Mouse (Mus musculus) hematopoietic stem cell, adult 5-6 weeks (primary cell): ENCODE results near the gene Snupn. TPM values are rescaled to one million over a fixed set of nuclear protein-coding genes. Genes with fewer than 3 reads are reported as not detected.
"Not testable (repeated sequence)": the region's sequence is repeated elsewhere in the genome, so short reads cannot be mapped to it uniquely, and the experiment has no call there.

Source experiments
- ATAC-seq, 2 experiments: fragments of 125-278 bp in 1 of 2; replicated peaks in 1 of 2; 2 replicates each; pipeline ENCODE4 v1.8.0; 2016 to 2017; ENCODE audit warnings: inconsistent platforms in 2 of 2, mild to moderate bottlenecking in 2 of 2, moderate number of reproducible peaks in 2 of 2, low read depth in 1 of 2, moderate TSS enrichment in 1 of 2; ENCODE audit not compliant: low FRiP score in 2 of 2, poor library complexity in 2 of 2, severe bottlenecking in 2 of 2, insufficient read depth in 1 of 2, low TSS enrichment in 1 of 2
- total RNA-seq: library from RNA; stranded (forward); fragments of 172-1452, 232-1000 nt; gene quantifications from 2 replicates; pipeline ENCODE4 v1.2.3, GENCODE M21; 2017

Snupn gene
- total RNA-seq, 1 experiment from 2014 or later = 3.8 TPM

DNA sequence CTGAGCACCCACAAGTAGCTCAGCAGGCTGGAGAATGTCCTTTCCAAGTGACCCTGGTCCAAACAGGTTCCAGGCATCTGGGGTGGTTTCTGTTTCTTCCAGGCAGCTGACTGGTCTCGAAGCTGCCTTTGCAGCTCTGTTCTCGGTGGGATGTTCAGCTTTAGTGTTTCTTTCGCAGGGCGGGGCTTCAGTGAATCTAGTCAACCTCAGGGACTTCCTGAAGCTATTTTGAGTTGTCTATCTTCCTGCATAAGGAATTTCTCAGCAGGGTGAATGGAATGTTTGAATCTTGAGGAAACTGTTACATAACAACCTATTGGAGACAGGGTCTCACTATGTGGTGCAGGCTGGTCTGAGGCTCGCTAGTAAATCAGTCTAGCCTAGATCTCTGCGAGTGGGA lies 29.5 kb downstream of the Snupn start:
- ATAC-seq = no peak

DNA sequence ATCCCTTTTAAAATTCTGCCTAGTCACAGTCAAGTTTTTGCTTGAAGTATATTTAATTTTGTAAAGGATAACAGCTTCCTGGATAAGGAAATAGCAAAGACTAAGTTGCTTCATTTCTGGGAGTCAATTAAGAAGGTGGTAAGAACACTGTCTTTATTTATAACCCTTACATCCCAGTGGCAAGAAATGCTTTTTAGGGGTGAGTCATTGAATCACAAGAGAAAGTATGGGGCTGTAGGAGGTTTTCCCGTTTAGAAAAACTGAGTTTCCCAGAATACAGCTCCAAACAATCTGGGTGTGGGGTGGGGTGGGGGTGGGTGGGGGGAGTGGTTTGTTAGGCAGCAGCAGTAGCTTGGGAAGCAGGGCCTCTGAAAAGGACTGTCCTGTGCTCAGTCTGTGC lies 30.8 kb downstream of the Snupn start:
- no peak for ATAC-seq

DNA sequence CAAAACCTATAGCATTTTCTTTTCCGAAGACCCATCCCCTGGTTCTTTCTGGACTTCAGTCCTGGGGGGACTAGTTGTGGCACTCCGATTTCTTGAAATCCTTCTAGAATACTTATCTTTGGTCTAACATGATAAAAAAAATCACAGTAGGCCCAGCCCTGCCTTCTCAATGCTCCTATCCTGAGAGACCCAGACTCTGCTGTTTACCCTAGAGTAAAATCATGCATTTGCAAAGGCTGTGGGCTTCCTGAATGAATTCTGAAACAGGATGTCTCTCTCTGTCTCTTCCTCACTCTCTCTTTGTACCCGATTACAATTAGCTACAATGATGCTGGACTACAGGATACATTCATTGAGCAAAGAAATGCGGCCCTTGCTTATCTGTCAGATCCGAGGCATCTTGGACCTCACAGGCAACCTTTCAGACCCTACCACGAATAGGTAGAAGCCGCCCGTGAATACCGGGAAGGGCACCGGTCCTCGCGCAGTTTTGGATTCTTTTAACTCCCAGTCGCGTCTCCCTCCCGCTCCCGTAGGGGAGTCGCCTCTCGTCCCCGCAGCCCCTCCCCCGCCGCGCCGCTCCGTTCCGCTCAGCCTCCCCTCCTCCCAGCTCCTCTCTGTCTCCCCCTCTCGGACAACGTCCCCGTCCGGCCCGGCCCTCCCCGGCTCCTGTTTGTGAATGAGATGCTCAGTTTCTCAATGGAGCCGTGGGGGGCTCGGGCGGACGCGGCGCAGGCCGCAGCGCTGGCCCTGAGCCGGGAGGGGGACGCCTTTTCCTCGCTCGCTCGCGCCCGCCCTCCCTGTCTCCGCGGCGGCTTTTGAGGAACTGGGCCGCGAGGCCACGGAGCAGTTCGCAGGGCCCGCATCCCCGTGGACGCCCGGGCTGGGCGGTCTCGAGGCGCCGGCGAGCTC lies 43.9 kb downstream of the Snupn start, which contains the start of gene Ptpn9:
Ptpn9 (plus strand) TSS at position 638 of the 912 bp plus-strand sequence.
- ATAC-seq = peak; percentile 76 to 79

DNA sequence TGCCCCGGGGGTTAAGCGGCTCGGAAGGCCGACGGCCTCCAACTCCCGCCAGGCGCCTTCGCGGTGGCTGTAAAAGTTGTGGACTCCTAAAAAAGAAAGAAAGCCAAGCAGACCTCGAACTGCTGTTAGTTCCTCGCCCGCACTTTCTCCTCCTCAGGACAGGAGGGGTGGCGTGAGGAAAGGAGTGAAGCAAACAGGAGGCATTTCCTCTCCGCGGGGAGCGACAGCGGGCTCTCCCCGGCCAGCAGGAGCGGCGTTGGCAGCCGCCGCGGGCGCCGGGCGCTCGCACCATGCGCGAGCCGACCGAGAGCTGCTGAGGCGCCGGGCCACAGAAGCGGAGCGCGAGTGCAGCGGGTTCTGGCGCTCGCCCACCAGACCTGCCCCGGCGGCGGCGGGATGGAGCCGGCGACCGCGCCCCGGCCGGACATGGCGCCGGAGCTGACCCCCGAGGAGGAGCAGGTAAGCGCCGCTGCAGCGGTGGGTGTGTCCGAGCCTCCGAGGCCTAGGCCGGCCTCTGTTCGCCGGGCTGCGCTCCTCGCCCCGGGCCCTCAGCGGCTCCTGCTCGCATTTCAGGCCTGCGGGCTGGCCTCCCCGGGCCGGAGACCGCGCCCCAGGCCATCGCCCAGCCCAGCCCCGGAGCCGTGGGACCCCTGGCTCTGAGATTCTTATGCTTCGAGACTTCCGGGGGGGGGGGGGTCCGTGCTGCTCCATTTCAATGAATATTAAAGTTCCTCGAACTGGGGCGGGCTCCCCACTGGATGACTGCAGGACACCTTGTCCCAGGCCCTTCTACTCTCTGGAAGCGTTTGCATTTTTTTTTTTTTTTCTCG lies 44.7 kb downstream of the Snupn start:
- peak in 1 of 2 experiments; percentile 50; a peak in 2 of 4 replicates for ATAC-seq

DNA sequence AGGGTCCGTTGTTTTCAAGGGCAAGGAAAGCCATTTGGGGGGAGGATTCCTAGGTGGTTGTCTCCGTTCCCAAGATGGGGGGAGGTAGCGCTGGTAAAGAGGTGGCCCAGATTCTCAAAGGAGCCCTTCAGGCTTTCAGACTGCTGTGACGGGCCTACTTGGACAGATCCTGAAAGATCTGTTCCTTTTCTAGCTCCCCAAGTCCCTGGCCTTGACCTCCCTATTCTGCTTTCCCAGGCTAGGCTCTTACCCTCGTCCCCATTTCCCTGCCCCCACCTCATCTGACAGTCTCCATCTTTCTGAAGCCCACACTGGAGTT lies 45.3 kb downstream of the Snupn start:
- ATAC-seq = no peak

DNA sequence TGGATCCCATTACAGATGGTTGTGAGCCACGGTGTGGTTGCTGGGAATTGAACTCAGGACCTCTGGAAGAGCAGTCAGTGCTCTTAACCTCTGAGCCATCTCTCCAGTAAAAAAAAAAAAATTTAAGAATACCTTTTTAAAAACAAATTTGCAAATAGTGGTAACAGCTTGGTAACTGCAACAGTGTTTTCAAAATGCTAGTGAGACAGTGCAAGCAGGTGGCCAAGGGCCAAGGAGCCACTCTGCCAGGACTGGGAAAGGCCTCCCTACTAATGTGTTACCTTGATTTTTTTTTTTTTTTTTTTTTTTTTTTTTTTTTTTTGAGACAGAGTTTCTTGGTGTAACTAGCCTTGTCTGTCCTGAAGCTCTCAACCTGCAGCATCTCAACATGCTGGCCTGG lies 46.5 kb downstream of the Snupn start:
- ATAC-seq = not testable (repeated sequence)

DNA sequence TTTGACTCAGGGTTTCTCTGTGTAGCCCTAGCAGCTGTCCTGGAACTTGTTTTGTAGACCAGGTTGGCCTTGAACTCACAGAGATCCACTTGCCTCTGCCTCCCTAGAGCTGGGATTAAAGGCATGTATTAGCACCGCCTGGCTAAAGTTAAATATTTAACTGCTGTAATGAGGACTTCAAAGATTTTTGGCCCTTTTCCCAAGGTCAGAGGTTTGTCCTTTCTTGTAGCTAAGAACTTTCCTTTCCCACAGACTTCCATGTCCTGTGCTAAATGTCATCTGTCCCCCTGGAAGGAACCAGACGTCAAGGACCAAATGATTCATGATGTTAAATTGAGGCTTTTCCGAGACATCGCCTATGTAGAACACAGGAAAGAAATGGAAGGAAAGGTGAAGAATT lies 52.3 kb downstream of the Snupn start:
- ATAC-seq = no peak

DNA sequence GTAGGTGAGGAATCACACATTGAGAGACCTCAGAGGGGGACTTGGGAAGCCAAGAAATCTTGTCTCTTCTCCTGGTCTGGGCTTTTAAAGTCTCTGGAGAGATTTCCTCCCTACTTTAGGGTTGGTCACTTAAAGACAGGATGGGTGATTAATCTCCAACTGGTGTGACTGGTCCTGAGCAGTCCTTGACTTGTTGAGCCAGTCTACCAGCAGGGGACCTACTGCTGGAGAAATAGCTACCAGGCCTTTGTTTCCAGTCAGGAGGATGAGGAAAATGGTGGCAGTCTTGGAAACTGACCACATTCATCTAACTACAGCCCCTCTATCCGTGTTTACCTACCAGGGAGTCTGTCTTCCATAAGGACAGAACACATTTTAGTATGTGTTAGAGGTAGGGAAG lies 61.7 kb downstream of the Snupn start:
- ATAC-seq = no peak

DNA sequence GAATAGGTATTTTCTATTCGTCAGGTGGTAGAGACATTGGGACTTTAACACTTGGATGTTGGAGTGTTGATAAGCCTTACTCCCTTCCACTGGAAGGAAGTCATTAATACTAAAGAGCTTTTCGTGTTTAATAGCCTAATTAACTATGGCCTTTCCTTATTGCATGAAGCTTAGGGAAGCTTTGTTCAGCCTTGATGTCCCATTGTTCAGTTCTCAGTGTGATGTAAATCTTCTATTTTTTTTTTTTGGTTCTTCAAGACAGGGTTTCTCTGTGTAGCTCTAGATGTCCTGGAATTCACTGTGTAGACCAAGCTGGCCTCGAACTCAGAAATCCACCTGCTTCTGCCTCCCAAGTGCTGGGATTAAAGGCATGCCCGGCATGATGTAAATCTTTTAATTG lies 62.2 kb downstream of the Snupn start:
- ATAC-seq = no peak

DNA sequence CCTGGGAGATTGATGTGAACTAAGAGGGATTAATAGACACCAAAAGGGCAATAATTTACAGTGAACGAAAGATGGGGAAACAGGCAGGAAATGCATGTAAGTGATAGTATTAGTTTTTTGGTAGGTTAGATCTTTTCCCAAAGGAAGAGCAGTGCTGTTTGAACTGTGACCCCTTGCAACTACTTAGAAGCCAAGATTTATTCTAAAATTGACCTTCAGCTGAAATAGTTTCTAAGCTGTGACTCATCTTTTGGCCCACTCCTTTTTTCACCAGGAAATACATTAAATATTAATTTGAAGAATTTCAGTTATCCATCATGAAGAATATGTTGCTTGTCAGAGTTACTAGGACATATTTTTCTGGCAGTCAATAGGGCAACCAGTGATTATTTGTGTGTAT lies 63.1 kb downstream of the Snupn start:
- ATAC-seq = no peak

DNA sequence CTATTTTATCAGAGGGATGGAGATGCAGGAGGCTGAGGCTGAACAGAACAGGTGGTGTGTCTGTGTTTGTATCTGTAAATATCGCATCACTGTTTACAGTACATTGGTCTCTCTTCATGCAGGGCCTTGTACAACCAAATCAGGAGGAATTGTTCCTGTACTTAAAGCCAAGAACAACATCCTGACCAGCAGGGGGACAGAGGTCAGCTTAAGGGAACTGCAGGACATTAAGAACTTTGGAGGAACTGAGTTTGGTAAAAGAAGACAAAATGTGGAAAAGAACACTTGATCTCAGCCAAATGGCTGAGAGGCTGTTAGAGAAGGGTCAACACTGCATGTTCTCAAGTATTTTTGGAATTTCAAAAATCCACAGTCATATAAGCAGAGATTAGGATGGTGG lies 64.1 kb downstream of the Snupn start:
- ATAC-seq = no peak

DNA sequence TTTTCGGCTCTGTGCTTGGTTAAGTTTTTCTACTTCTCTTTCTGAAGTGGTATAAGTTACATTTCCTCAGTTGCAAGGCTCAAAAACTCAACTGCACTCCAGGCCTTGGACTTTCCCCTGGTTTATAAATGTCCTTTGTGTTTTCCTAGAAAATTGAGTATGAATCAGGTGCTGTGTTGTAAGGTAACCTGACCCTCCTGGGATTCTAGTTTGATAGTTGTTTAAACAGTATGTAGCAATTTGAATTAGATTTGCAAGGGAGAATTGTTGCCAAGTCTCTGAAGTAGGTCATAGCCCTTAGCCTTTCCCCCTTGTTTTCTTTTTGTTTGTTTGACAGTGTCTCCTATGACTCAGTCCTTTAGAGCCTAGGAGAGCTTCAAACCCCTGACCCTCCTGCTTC lies 67.0 kb downstream of the Snupn start:
- ATAC-seq = no peak

DNA sequence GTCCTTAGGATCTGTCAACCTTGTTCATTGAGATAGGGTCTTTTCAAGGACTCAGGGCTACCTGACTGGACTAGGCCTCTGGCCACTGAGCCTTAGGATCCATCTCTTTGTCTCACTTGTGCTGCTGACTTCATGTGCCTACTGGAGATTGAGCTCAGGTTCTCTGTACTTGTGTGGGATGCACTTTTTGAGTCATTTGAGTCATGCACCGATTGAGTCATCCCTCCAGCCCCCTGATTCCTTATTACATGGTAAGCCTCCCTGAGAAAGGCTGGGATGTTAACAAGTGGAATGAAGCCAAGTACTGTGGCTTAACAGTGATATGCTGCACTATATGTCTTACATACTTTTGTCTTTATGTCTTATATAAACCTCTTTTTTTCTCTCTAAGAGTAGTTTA lies 81.1 kb downstream of the Snupn start:
- no peak for ATAC-seq

Other genes with a start within 250 kb of the Snupn start
- not detected in 2 replicates for gene Lingo1, start 154.4 kb upstream of the Snupn start, total RNA-seq
- gene Odf3l1, start 86.2 kb upstream of the Snupn start, total RNA-seq = not detected in 2 replicates
- gene Cspg4, start 85.8 kb upstream of the Snupn start, total RNA-seq = not detected in 2 replicates
- 10.6 and 12.8 TPM in 2 replicates for gene Snx33, start 22.5 kb upstream of the Snupn start, total RNA-seq
- 78.7 and 87.2 TPM in 2 replicates for gene Imp3, start 13.4 kb upstream of the Snupn start, total RNA-seq
- 10.4 and 18.1 TPM in 2 replicates for gene Ptpn9, start 44.0 kb downstream of the Snupn start, total RNA-seq
- gene Sin3a, start 121.2 kb downstream of the Snupn start, total RNA-seq = 122 and 136 TPM in 2 replicates
- 42.8 and 58.5 TPM in 2 replicates for gene Man2c1, start 179.8 kb downstream of the Snupn start, total RNA-seq
- gene Neil1, start 197.4 kb downstream of the Snupn start, total RNA-seq = 4.1 and 5.8 TPM in 2 replicates
- 50.9 and 121 TPM in 2 replicates for gene Commd4, start 207.5 kb downstream of the Snupn start, total RNA-seq